Mouse (Mus musculus) left cerebral cortex, postnatal 4 days (tissue): ENCODE results near the gene Eif4ebp2. TPM values are rescaled to one million over a fixed set of nuclear protein-coding genes. Genes with fewer than 3 reads are reported as not detected.
A peak's percentile ranks its signal among the peaks of the same experiment; 100 is the strongest.

Source experiments
- DNase-seq: peaks from one replicate; pipeline ENCODE4 v3.0.0-alpha.2; 2022
- intact Hi-C: fragments of 180-260 bp; cut with DNase I; formaldehyde crosslinking; loops from one replicate; pipeline ENCODE4 v1.15.1; 2025
- total RNA-seq, 2 experiments: library from RNA; stranded (reverse); gene quantifications; 2 replicates each; pipeline ENCODE4 v1.2.3; 2021

Gene Eif4ebp2
- total RNA-seq, 2 experiments from 2014 or later, result 68.6 to 71.7 TPM

DNA sequence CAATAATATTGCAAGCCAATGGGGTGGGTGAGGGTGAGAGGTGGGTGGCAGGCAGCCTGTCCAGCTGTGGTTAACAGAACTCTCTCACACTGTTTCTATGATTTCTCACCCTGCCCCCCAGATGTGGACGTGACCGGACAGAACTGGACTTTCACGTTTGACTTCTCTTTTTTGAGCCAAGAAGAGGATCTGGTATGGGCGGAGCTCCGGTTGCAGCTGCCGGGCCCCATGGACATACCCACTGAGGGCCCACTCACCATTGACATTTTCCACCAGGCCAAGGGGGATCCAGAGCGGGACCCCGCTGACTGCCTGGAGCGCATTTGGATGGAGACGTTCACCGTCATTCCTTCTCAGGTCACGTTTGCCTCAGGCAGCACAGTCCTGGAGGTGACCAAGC, 29.6 kb downstream of the Eif4ebp2 start:
- DNase-seq, result no peak
- intact Hi-C loops, result no loop called here

DNA sequence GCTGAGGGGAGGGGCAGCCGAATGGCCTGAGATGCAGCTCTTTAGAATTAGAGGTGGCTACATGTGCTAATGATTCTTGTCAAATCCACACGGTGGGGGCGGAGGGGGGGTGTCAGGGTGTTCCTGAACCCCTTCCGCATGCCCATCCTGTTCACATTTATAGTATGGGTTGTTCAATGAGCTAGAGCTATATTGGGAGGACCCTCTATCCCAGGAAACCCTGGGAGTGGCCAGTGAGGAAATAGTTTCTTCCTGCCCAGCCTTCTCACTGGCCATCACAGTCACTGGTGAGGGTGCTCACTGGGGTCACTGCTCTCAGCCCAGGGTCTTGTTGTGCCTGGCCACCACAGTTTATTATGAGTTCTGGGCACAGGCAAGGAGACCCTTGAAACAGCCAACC, 32.5 kb downstream of the Eif4ebp2 start:
- DNase-seq, result no peak
- intact Hi-C loops, result no loop called here

- intact Hi-C loops, result no loop called here
- no peak for DNase-seq
Measured at GRCm38 (mm10) chr10:61419146-61419545, 33.3 kb downstream of the Eif4ebp2 start.

- DNase-seq, result peak; percentile 23
- intact Hi-C loops, result no loop called here
Measured at GRCm38 (mm10) chr10:61418131-61418900, 34.1 kb downstream of the Eif4ebp2 start.

- no peak for DNase-seq
- intact Hi-C loops, result no loop called here
Measured at GRCm38 (mm10) chr10:61417672-61418071, 34.8 kb downstream of the Eif4ebp2 start, which contains the start of gene Nodal. Nodal (plus strand) TSS chr10:61417972.

DNA sequence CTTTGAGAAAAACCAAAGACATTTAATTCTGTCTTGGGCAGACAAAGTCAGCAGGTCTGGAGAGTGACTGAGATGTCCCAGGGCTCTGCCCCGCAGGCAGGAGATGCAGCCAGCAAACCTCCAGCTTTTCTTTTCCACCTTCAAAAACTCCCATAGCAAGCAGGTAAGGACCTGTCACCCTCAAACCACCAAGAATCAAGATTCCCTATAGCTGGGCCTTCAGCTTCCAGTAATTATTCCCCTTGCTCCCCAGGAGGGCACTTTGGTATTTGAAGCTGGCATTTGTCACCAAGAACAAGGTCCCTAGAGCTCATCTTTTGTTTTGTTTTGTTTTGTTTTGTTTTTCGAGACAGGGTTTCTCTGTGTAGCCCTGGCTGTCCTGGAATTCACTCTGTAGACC, 35.4 kb downstream of the Eif4ebp2 start:
- DNase-seq, result no peak
- intact Hi-C loops, result no loop called here

DNA sequence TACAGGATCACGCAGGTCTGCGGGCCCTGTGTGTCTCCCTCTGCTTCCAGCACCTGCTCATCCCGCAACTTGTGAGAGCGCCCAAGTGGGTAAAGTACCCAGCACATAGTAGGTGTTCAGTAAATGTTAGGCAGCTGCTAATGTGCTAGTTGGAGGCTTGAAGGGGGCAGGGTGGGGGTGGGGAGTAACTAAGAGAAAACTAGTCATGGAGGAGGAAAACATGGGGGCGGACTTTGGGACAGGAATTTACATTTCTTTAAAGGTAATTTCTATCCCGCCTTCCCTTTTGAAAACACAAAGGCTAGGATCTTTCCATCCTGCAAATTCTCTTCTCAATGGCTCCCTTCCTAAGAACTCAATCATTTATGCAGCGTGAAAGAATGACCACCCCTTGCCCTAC, 35.9 kb downstream of the Eif4ebp2 start:
- DNase-seq, result no peak
- intact Hi-C loops, result no loop called here

- DNase-seq, result no peak
- intact Hi-C loops, result no loop called here
Measured at GRCm38 (mm10) chr10:61415890-61416289, 36.6 kb downstream of the Eif4ebp2 start.

GRCm38 (mm10) chr10:61415240-61415639, 37.2 kb downstream of the Eif4ebp2 start:
- DNase-seq, result no peak
- intact Hi-C loops, result no loop called here

- intact Hi-C loops, result no loop called here
Measured at GRCm38 (mm10) chr10:61412910-61413625, 39.4 kb downstream of the Eif4ebp2 start.

GRCm38 (mm10) chr10:61410193-61410592, 42.3 kb downstream of the Eif4ebp2 start:
- intact Hi-C loops, result no loop called here
- no peak for DNase-seq

More at GRCm38 (mm10) chr10:61412910-61413625, 39.4 kb downstream of the Eif4ebp2 start:
- no peak for DNase-seq

DNA sequence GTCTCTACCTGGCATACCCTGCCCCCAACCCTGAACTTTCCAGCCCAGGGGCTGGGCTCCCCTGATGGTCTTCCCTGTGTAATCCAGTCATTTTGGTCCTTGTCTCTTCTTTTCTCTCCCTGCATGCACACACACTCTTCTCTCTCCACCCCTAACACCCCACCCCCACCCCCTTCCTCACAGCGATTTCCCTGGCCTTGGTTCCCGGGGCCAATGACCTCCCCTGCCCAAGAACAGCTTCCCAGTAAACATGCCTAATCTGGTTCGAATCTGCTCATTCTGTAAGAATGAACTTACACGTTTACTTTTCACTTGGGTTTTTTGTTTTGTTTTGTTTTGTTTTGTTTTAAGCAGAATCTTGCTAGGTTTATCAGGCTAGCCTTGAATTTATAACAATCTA, 42.7 kb downstream of the Eif4ebp2 start:
- no peak for DNase-seq
- intact Hi-C loops, result loop anchor here (10.0 kb wide), 1 partner anchor 205 kb away; no protein-coding TSS in a partner anchor

DNA sequence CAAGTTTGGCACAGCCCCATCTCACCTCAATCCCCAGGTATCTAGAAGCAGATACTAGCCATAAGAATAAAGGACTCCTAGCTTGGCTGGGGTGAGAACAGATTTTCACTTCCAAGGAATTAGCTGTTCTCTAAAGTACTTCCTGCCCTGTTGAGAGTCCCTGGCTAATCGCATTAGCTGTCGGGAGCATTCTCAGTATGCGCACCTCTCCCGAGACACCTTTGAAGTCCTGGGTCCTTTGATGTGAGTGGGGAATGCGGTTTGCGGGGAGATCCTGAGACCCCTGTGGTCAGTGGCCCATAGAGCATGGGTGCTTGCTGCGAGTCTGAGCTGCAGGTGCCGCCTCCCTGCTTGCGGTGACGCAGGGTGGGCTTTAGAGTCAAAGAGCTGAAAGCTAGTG, 46.5 kb downstream of the Eif4ebp2 start:
- no peak for DNase-seq
- intact Hi-C loops, result loop anchor here (10.0 kb wide), 1 partner anchor 201 kb away; no protein-coding TSS in a partner anchor

DNA sequence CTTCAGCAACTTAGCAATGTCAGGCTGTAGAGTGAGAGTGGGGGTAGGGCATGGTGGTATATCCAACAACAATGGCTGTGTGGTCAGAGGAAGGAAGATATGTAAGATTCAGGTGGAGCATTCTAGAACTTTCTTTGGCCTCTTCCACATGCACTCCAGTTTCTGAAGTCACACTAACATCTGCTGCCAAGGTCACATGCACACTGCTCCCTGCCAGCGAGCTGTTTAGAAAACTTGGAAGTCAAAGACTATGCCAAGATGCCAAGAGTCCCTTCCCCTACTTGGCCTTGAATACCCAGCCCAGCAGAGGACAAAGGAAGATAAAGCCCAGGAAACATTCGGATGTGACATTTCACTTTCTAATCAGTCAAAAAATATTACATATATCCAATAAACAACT, 49.5 kb downstream of the Eif4ebp2 start:
- intact Hi-C loops, result loop anchor here (10.0 kb wide), 1 partner anchor 198 kb away; no protein-coding TSS in a partner anchor
- DNase-seq, result no peak

GRCm38 (mm10) chr10:61402480-61402879, 50.0 kb downstream of the Eif4ebp2 start:
- DNase-seq, result no peak
- intact Hi-C loops, result loop anchor here (10.0 kb wide), 1 partner anchor 198 kb away; no protein-coding TSS in a partner anchor

DNA sequence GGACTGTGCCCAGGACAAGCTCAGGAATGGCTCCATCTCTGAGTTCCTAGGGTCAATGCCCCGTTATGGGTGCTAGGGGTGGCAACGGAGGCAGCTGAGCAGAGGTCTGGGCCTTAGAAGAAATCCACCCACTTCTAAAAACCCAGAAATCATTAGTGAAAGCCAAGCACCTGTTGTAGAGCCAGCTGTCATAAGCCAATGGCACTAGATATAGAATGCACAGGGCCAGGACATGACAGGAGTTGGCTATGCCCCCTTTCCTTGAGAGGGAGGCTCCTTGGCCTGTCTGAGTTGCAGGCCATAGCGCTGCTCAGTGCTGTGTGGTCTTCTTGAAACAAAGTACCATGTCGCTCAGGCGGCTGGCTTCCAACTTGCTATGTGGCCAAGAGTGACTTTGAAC, 52.1 kb downstream of the Eif4ebp2 start:
- no peak for DNase-seq
- intact Hi-C loops, result loop anchor here (10.0 kb wide), 1 partner anchor 196 kb away; no protein-coding TSS in a partner anchor

DNA sequence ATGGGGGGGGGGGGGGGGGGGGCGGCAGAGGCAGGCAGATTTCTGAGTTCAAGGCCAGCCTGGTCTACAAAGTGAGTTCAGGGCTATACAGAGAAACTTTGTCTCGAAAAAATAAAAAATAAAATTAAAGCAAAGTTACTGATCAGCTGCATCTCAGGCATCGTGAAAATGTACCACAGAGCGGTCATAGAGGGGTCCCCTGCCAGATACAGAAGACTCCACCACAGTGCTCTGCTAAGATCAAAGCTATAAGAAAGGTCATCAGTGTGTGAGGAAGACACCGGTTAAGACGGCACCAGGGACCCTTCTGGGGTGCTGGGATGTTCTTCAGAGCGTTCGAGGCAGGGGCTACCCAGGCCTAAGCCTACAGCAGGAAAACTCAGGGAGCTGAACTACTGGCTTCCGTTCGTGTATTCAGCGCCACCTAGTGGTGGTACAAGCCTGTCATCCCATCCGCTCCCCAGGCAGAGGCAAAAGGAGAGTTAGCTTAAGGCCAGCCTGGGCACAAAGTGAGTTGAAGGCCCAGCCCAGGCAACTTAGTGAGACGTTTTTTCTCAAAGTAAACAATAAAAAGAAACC, 53.2 kb downstream of the Eif4ebp2 start:
- DNase-seq, result peak; percentile 78
- intact Hi-C loops, result loop anchor here (5.0 kb wide), 1 partner anchor 57 kb away; no protein-coding TSS in a partner anchor

DNA sequence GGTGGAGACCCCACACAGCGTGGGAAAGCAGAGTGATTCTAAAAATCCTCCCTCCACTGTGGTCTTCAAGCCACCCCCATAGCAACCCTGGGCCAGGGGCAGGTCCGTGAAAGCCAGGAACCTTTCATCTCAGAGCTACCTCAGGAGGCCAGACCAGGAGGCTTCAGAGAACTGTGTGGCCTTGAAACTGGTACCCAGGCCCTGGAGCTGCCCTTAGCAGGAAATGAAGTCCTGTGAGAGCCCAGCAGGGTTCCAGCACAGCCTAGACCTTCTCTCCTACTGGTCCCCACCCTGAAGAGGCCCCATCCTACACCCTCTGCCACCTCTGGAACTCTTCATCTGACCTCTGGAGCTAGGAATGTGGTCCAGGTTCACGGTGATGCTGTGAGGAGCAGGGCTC, 54.3 kb downstream of the Eif4ebp2 start:
- intact Hi-C loops, result loop anchor here (5.0 kb wide), 1 partner anchor 56 kb away; no protein-coding TSS in a partner anchor
- no peak for DNase-seq

GRCm38 (mm10) chr10:61394476-61395136, 57.9 kb downstream of the Eif4ebp2 start:
- DNase-seq, result no peak
- intact Hi-C loops, result loop anchor here (5.0 kb wide), 1 partner anchor 52 kb away; no protein-coding TSS in a partner anchor

DNA sequence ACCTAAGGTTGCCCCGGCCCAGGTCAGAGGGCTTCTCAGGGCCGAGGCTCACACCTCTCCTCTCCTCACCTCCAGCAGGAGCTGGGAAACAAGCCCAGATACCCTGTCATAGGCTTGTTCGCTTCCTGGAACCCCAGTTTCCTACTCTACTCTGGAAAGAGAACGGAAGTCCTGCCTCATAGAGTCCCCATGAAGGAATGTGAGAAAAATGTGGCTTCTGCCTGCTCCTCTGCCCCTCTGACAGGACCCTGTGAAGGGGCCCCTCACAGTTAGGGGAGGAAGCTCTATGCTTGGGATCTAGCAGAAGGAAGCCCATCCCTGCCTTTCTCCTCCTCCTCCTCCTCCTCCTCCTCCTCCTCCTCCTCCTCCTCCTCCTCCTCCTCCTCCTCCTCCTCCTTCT, 59.9 kb downstream of the Eif4ebp2 start:
- no peak for DNase-seq
- intact Hi-C loops, result no loop called here

- intact Hi-C loops, result no loop called here
Measured at GRCm38 (mm10) chr10:61390148-61390547, 62.3 kb downstream of the Eif4ebp2 start.

More at GRCm38 (mm10) chr10:61390148-61390547, 62.3 kb downstream of the Eif4ebp2 start:
- DNase-seq, result no peak
